Mouse (Mus musculus) erythroblast, embryonic 14.5 days (primary cell): ENCODE measurements around the gene Iqcb1.

ENCODE experiments used
- GATA1 ChIP-seq: IDR thresholded peaks from 2 replicates; pipeline ENCODE4 v1.6.1; 2012; ENCODE audit warnings: low read length, inconsistent platforms, mixed read lengths
- TAL1 ChIP-seq: IDR thresholded peaks from 3 replicates; pipeline ENCODE4 v1.6.1; 2012; ENCODE audit warnings: low read length, inconsistent platforms, mixed read lengths

- TF ChIP-seq GATA1 (no peak), TAL1 (no peak)
Measured at GRCm38 (mm10) chr16:36827611-36828053, 553 bp upstream of the Iqcb1 start.
